Mouse (Mus musculus): ENCODE data around the gene Asb15. TPM values are rescaled to one million over a fixed set of nuclear protein-coding genes. Genes with fewer than 3 reads are reported as not detected.
A peak's percentile ranks its signal among the peaks of the same experiment; 100 is the strongest.

Asb15 gene
- total and polyA plus RNA-seq, 2 experiments from 2014 or later: 0.24 to 0.31 TPM

- H3K4me1 ChIP-seq (ENCODE audit: insufficient read depth, low read length): no peaks in the 10 kb centered on the region
- ATAC-seq: 0 out of 2 replicates have a peak, but pooled peaks have one; percentile 21
- H3K4me3 ChIP-seq (ENCODE audit: low read length): no peak overlapping the region
- H3K9ac ChIP-seq (replicated peaks; ENCODE audit: low read length): no peak overlapping the region
- WGBS: 64% methylated on average over 6 of the region's 6 CpGs
- DNase-seq (ENCODE audit: low spot score): no peak
- no peaks in the 10 kb centered on the region for H3K9me3 ChIP-seq (ENCODE audit: low read length)
- no peak overlapping the region for H3K4me2 ChIP-seq (ENCODE audit: low read depth, low read length)
- no peak overlapping the region for H3K27ac ChIP-seq
- peaks cover 25% of the 10 kb centered on the region; the same call in 1 of the 2 replicates for H3K36me3 ChIP-seq (ENCODE audit: insufficient read depth, low read length)
- TF ChIP-seq CTCF (IDR thresholded peaks at IDR 0.05; ENCODE audit: low read depth): no peak
- no peaks in the 10 kb centered on the region for H3K27me3 ChIP-seq (ENCODE audit: insufficient read depth, low read length)
Observed at GRCm38 (mm10) chr6:24619285-24620045, 91.5 kb downstream of the Asb15 start.

DNA sequence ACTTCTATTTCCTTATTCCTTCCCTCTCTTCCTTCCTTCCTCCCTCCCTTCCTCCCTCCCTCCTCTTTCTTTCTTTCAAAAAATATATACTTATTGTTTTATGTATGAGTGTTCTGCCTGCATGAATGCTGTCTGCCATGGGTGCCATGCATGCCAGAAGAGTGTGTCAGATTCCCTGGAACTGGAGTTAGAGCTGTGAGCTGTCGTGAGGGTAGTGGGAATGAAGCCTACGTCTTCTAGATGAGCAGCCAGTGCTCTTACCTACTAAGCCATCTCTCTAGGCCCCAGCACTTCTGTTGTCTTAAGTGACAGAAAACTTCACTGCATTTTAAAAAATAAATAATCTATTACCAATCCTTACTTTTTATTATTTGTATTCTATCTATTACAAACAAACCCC, 93.0 kb downstream of the Asb15 start:
- TF ChIP-seq CTCF (IDR thresholded peaks at IDR 0.05; ENCODE audit: low read depth): no peak
- no peak for ATAC-seq
- Histone ChIP-seq H3K9ac (replicated peaks; ENCODE audit: low read length) (no peak overlapping the region), H3K4me2 (ENCODE audit: low read depth, low read length) (no peak overlapping the region), H3K9me3 (ENCODE audit: low read length) (no peaks in the 10 kb centered on the region), H3K27me3 (ENCODE audit: insufficient read depth, low read length) (no peaks in the 10 kb centered on the region), H3K36me3 (ENCODE audit: insufficient read depth, low read length) (peaks cover 23% of the 10 kb centered on the region; the same call in 1 of the 2 replicates), H3K4me1 (ENCODE audit: insufficient read depth, low read length) (no peaks in the 10 kb centered on the region), H3K4me3 (ENCODE audit: low read length) (no peak overlapping the region), H3K27ac (no peak overlapping the region)
- WGBS: 89% methylated on average over 2 of the region's 2 CpGs
- no peak for DNase-seq (ENCODE audit: low spot score)

- H3K4me2 ChIP-seq (ENCODE audit: low read depth, low read length): no peak overlapping the region
- no peaks in the 10 kb centered on the region for H3K9me3 ChIP-seq (ENCODE audit: low read length)
- H3K27ac ChIP-seq: no peak overlapping the region
- H3K4me3 ChIP-seq (ENCODE audit: low read length): no peak overlapping the region
- H3K36me3 ChIP-seq (ENCODE audit: insufficient read depth, low read length): peaks cover 23% of the 10 kb centered on the region; the same call in 1 of the 2 replicates
- 93% methylated on average over 2 of the region's 2 CpGs for WGBS
- ATAC-seq (no peak), DNase-seq (ENCODE audit: low spot score) (no peak)
- H3K4me1 ChIP-seq (ENCODE audit: insufficient read depth, low read length): no peaks in the 10 kb centered on the region
- no peaks in the 10 kb centered on the region for H3K27me3 ChIP-seq (ENCODE audit: insufficient read depth, low read length)
- TF ChIP-seq CTCF (IDR thresholded peaks at IDR 0.05; ENCODE audit: low read depth): no peak
- H3K9ac ChIP-seq (replicated peaks; ENCODE audit: low read length): no peak overlapping the region
Observed at GRCm38 (mm10) chr6:24622098-24622497, 94.2 kb downstream of the Asb15 start.

Other genes with a start within 250 kb of the Asb15 start
- 1.5 and 1.7 TPM in 2 replicates for gene Iqub, start 13.1 kb upstream of the Asb15 start, total RNA-seq (2014; rRNA removed)
- gene Iqub, start 13.1 kb upstream of the Asb15 start, polyA plus RNA-seq (2015; fragmentation: Nextera tagmentation; extraction: Ambion mirVana): 1.5 and 2.0 TPM in 2 replicates
- 17.1 and 24.3 TPM in 2 replicates for gene Ndufa5, start 131 bp upstream of the Asb15 start, total RNA-seq (2014; rRNA removed)
- 596 and 598 TPM in 2 replicates for gene Ndufa5, start 131 bp upstream of the Asb15 start, polyA plus RNA-seq (2015; fragmentation: Nextera tagmentation; extraction: Ambion mirVana)
- gene Lmod2, start 69.6 kb downstream of the Asb15 start, total RNA-seq (2014; rRNA removed): not detected in 2 replicates
- not detected in 2 replicates for gene Lmod2, start 69.6 kb downstream of the Asb15 start, polyA plus RNA-seq (2015; fragmentation: Nextera tagmentation; extraction: Ambion mirVana)
- 20.0 and 20.9 TPM in 2 replicates for gene Wasl, start 136.9 kb downstream of the Asb15 start, total RNA-seq (2014; rRNA removed)
- gene Wasl, start 136.9 kb downstream of the Asb15 start, polyA plus RNA-seq (2015; fragmentation: Nextera tagmentation; extraction: Ambion mirVana): 57.4 and 61.0 TPM in 2 replicates
- gene Hyal6, start 205.1 kb downstream of the Asb15 start, total RNA-seq (2014; rRNA removed): not detected in 2 replicates
- not detected in 2 replicates for gene Hyal6, start 205.1 kb downstream of the Asb15 start, polyA plus RNA-seq (2015; fragmentation: Nextera tagmentation; extraction: Ambion mirVana)
- gene Hyal4, start 220.2 kb downstream of the Asb15 start, total RNA-seq (2014; rRNA removed): not detected in 2 replicates
- gene Hyal4, start 220.2 kb downstream of the Asb15 start, polyA plus RNA-seq (2015; fragmentation: Nextera tagmentation; extraction: Ambion mirVana): not detected in 2 replicates

All from hindbrain, postnatal 0 days (tissue).